Mouse (Mus musculus) embryonic facial prominence, embryonic 14.5 days (tissue): ENCODE measurements around the gene Wfdc3. TPM values are rescaled to one million over a fixed set of nuclear protein-coding genes. Genes with fewer than 3 reads are reported as not detected.
A peak's percentile ranks its signal among the peaks of the same experiment; 100 is the strongest.

Experiments
- ATAC-seq: fragments of 200-750 bp; cut with Nextera tagmentation; 2 replicates; pipeline ENCODE4 v1.8.0; 2017; ENCODE audit warnings: low read depth, moderate number of reproducible peaks, moderate TSS enrichment
- DNase-seq: peaks from one replicate; pipeline ENCODE4 v3.0.0-alpha.2; 2015; ENCODE audit warnings: low spot score
- H3K27ac ChIP-seq: fragments of 300-500 bp; sonication (generic); replicated peaks from 2 replicates; pipeline ENCODE4 v1.5.1; 2014; ENCODE audit warnings: low read depth, mild to moderate bottlenecking, low read length, moderate library complexity
- H3K27me3 ChIP-seq: fragments of 300-500 bp; sonication (generic); replicated peaks from 2 replicates; pipeline ENCODE4 v1.6.1; 2014; ENCODE audit warnings: low read length; ENCODE audit not compliant: control insufficient read depth, insufficient read depth
- H3K36me3 ChIP-seq: fragments of 300-500 bp; sonication (generic); 2 replicates; pipeline ENCODE4 v1.6.1; 2014; ENCODE audit warnings: low read length, mixed read lengths; ENCODE audit not compliant: control insufficient read depth, insufficient read depth
- H3K4me1 ChIP-seq: fragments of 300-500 bp; sonication (generic); 2 replicates; pipeline ENCODE4 v1.6.1; 2014; ENCODE audit warnings: antibody characterized with exemption, low read length; ENCODE audit not compliant: control insufficient read depth, insufficient read depth
- H3K4me2 ChIP-seq: fragments of 300-500 bp; sonication (generic); 2 replicates; pipeline ENCODE4 v1.6.1; 2014; ENCODE audit warnings: low read depth, mild to moderate bottlenecking, low read length, moderate library complexity, mixed read lengths
- H3K4me3 ChIP-seq: fragments of 300-500 bp; sonication (generic); 2 replicates; pipeline ENCODE4 v1.5.1; 2014; ENCODE audit warnings: low read depth, mild to moderate bottlenecking, low read length
- H3K9ac ChIP-seq: fragments of 300-500 bp; sonication (generic); 2 replicates; pipeline ENCODE4 v1.6.1; 2014; ENCODE audit warnings: low read depth, mild to moderate bottlenecking, low read length, moderate library complexity, mixed read lengths
- H3K9me3 ChIP-seq: fragments of 300-500 bp; sonication (generic); 2 replicates; pipeline ENCODE4 v1.6.1; 2016; ENCODE audit warnings: low read length; ENCODE audit not compliant: control insufficient read depth
- WGBS: fragments of 180-500 bp; shearing (Covaris S2); extraction: QIAGEN DNeasy Blood & Tissue Kit; methylation state at CpG from one replicate; pipeline ENCODE4 v1.1.7; 2014; 5-methylcytosine and 5-hydroxymethylcytosine counted together
- polyA plus RNA-seq: library from polyadenylated mRNA; unstranded; fragments of >200 nt; fragmentation: Nextera tagmentation; extraction: Ambion mirVana; gene quantifications from 2 replicates; pipeline ENCODE4 v1.2.1, GENCODE M21; 2014

The Wfdc3 gene
- polyA plus RNA-seq, 1 experiment from 2014 or later = 0.53 TPM

GRCm38 (mm10) chr2:164758692-164759091 is 13.0 kb upstream of the Wfdc3 start:
- ATAC-seq (no peak), DNase-seq (no peak)
- no peaks in the 10 kb centered on the region for H3K9me3 ChIP-seq
- H3K27me3 ChIP-seq = no peaks in the 10 kb centered on the region
- no peak overlapping the region for H3K4me3 ChIP-seq
- 61% methylated on average over 1 of the region's 1 CpGs for WGBS
- no peak overlapping the region for H3K9ac ChIP-seq
- H3K4me2 ChIP-seq = no peak overlapping the region
- no peaks in the 10 kb centered on the region for H3K4me1 ChIP-seq
- H3K36me3 ChIP-seq = peaks cover 100% of the 10 kb centered on the region
- H3K27ac ChIP-seq = no peak overlapping the region

- 90% methylated on average over 10 of the region's 11 CpGs for WGBS
- peaks cover 100% of the 10 kb centered on the region for H3K36me3 ChIP-seq
- H3K9ac ChIP-seq = no peak overlapping the region
- H3K4me2 ChIP-seq = no peak overlapping the region
- H3K27me3 ChIP-seq = no peaks in the 10 kb centered on the region
- DNase-seq (no peak), ATAC-seq (no peak)
- H3K9me3 ChIP-seq = no peaks in the 10 kb centered on the region
- no peak overlapping the region for H3K27ac ChIP-seq
- H3K4me1 ChIP-seq = no peaks in the 10 kb centered on the region
- H3K4me3 ChIP-seq = no peak overlapping the region
Measured at GRCm38 (mm10) chr2:164757841-164758240, 12.1 kb upstream of the Wfdc3 start.

- no peaks in the 10 kb centered on the region for H3K4me1 ChIP-seq
- H3K27ac ChIP-seq = no peak overlapping the region
- H3K4me2 ChIP-seq = no peak overlapping the region
- H3K27me3 ChIP-seq = no peaks in the 10 kb centered on the region
- ATAC-seq (no peak), DNase-seq (no peak)
- no peak overlapping the region for H3K4me3 ChIP-seq
- WGBS = 88% methylated on average over 2 of the region's 2 CpGs
- peaks cover 97% of the 10 kb centered on the region for H3K36me3 ChIP-seq
- no peak overlapping the region for H3K9ac ChIP-seq
- no peaks in the 10 kb centered on the region for H3K9me3 ChIP-seq
Measured at GRCm38 (mm10) chr2:164754800-164755199, 9.1 kb upstream of the Wfdc3 start.

- peaks cover 93% of the 10 kb centered on the region for H3K36me3 ChIP-seq
Measured at GRCm38 (mm10) chr2:164754105-164754504, 8.4 kb upstream of the Wfdc3 start.

GRCm38 (mm10) chr2:164752454-164752853 is 6.7 kb upstream of the Wfdc3 start:
- WGBS = 88% methylated on average over 2 of the region's 2 CpGs
- H3K27me3 ChIP-seq = no peaks in the 10 kb centered on the region
- ATAC-seq (no peak), DNase-seq (no peak)
- H3K9ac ChIP-seq = no peak overlapping the region
- no peak overlapping the region for H3K4me3 ChIP-seq
- no peaks in the 10 kb centered on the region for H3K4me1 ChIP-seq
- H3K27ac ChIP-seq = no peak overlapping the region
- no peaks in the 10 kb centered on the region for H3K9me3 ChIP-seq
- peaks cover 93% of the 10 kb centered on the region for H3K36me3 ChIP-seq
- H3K4me2 ChIP-seq = no peak overlapping the region

More at GRCm38 (mm10) chr2:164754105-164754504, 8.4 kb upstream of the Wfdc3 start:
- WGBS = 84% methylated on average over 11 of the region's 11 CpGs
- Histone ChIP-seq H3K4me1 (no peaks in the 10 kb centered on the region), H3K4me2 (no peak overlapping the region), H3K4me3 (no peak overlapping the region), H3K9ac (no peak overlapping the region), H3K9me3 (no peaks in the 10 kb centered on the region), H3K27me3 (no peaks in the 10 kb centered on the region), H3K27ac (no peak overlapping the region)
- ATAC-seq (no peak), DNase-seq (no peak)

- no peak overlapping the region for H3K9ac ChIP-seq
- WGBS = 89% methylated on average over 6 of the region's 6 CpGs
- DNase-seq (no peak), ATAC-seq (no peak)
- H3K36me3 ChIP-seq = peaks cover 60% of the 10 kb centered on the region
- H3K9me3 ChIP-seq = no peaks in the 10 kb centered on the region
- peaks cover 11% of the 10 kb centered on the region for H3K4me1 ChIP-seq
- no peaks in the 10 kb centered on the region for H3K27me3 ChIP-seq
- H3K27ac ChIP-seq = no peak overlapping the region
- no peak overlapping the region for H3K4me2 ChIP-seq
- H3K4me3 ChIP-seq = no peak overlapping the region
Measured at GRCm38 (mm10) chr2:164748991-164749390, 3.3 kb upstream of the Wfdc3 start.

- WGBS = 81% methylated on average over 4 of the region's 4 CpGs
- Histone ChIP-seq H3K9me3 (no peaks in the 10 kb centered on the region), H3K9ac (no peak overlapping the region), H3K27me3 (no peaks in the 10 kb centered on the region), H3K4me1 (peaks cover 11% of the 10 kb centered on the region), H3K4me2 (no peak overlapping the region), H3K4me3 (no peak overlapping the region), H3K27ac (no peak overlapping the region), H3K36me3 (peaks cover 52% of the 10 kb centered on the region)
- ATAC-seq (no peak), DNase-seq (no peak)
Measured at GRCm38 (mm10) chr2:164748191-164748590, 2.5 kb upstream of the Wfdc3 start.

- no peak overlapping the region for H3K27ac ChIP-seq
- 47% methylated on average over 8 of the region's 8 CpGs for WGBS
- H3K4me1 ChIP-seq = peaks cover 11% of the 10 kb centered on the region
- H3K36me3 ChIP-seq = peaks cover 39% of the 10 kb centered on the region
- DNase-seq (no peak), ATAC-seq (no peak)
- H3K4me2 ChIP-seq = peak overlapping the region; percentile 75
- H3K4me3 ChIP-seq = peak overlapping the region; percentile 90
- H3K9ac ChIP-seq = peak overlapping the region; percentile 93
- H3K9me3 ChIP-seq = no peaks in the 10 kb centered on the region
- H3K27me3 ChIP-seq = no peaks in the 10 kb centered on the region
Measured at GRCm38 (mm10) chr2:164746693-164747092, 962 bp upstream of the Wfdc3 start.

GRCm38 (mm10) chr2:164744987-164745386 is 744 bp downstream of the Wfdc3 start:
- H3K9me3 ChIP-seq = no peaks in the 10 kb centered on the region
- peaks cover 24% of the 10 kb centered on the region for H3K36me3 ChIP-seq
- peak overlapping the region; percentile 90 for H3K4me3 ChIP-seq
- peaks cover 11% of the 10 kb centered on the region for H3K4me1 ChIP-seq
- peak overlapping the region; percentile 75 for H3K4me2 ChIP-seq
- H3K9ac ChIP-seq = peak overlapping the region; percentile 93
- no peak overlapping the region for H3K27ac ChIP-seq
- ATAC-seq (no peak), DNase-seq (no peak)
- WGBS = 74% methylated on average over 13 of the region's 13 CpGs
- H3K27me3 ChIP-seq = no peaks in the 10 kb centered on the region
